Mouse (Mus musculus) layer of hippocampus, postnatal 25 days (tissue): ENCODE measurements around the gene Lcn4. TPM values are rescaled to one million over a fixed set of nuclear protein-coding genes. Genes with fewer than 3 reads are reported as not detected.
A peak's percentile ranks its signal among the peaks of the same experiment; 100 is the strongest.

ENCODE experiments used
- DNase-seq, 2 experiments: peaks; one replicate each; pipeline ENCODE4 v3.0.0; 2022; ENCODE audit warnings: mixed read lengths in 2 of 2, low spot score in 1 of 2; ENCODE audit errors: extremely low spot score in 1 of 2
- total RNA-seq, 2 experiments: library from RNA; stranded (reverse); gene quantifications; 2 replicates each; pipeline ENCODE4 v1.2.3; 2021

Lcn4 gene
- not detected for total RNA-seq

DNA sequence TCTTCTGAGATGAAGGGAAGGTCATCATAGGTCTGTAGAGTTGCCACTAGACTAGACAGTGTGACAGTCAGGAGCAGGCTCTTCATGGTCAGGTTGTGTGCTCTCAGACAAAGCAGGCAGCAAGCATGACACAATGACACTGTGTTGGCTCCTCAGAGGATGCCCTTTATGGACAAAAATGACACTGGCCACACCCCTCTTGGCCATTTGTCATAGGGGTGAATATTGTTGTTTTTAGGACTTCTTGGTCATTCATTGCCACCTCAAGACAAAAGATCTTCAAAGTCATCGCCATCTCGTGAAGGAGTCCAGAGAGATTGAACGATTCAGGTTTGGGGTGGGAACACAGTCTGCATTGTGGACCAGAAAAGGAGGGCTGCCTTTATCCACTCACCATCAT, at the start of gene Lcn4:
Lcn4 (minus strand) TSS at position 101 of the 400 bp plus-strand sequence.
- DNase-seq, result no peak

DNA sequence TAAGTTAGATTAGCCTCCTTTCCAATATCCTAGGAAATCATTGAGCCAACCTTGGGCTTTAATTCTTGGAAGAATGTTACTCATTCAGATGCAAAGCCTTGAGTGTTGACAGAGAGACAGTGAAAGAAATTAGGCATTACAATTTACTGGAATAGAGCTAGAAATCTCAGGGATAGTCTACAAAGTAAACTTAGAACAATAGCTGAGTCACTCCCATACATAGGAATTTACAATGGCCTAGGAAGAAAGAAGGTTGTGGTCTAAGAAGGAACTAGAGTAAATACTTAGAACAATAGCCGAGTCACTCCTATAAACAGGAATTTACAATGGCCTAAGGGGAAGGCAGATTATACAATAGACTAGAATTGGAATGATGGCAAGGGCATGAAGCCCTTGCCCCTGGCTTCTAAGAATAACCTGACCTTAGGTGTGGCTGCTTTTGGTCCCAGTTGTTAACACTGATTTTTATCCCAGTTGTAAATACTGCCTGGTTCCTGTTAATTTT, 15.1 kb upstream of the Lcn4 start:
- DNase-seq, result no peak

DNA sequence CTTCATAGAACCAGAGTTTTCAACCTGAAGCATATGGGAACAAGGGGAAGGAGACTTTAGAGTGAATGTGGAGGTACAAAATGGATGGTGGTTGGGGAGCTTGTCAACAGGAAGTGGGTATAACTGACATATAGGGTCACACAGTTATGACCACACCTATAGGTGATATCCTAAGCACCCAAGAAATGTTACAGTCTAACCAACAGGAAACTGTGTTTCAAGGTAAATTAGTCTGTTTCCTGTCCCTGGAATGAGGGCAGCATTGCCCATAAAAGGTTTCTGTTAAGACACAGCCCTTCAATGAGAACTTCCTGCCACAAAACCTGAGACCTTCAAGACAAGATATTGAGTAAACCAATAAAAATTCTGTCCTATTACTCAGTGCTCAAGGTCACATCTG, 2.3 kb downstream of the Lcn4 start:
- no peak for DNase-seq

DNA sequence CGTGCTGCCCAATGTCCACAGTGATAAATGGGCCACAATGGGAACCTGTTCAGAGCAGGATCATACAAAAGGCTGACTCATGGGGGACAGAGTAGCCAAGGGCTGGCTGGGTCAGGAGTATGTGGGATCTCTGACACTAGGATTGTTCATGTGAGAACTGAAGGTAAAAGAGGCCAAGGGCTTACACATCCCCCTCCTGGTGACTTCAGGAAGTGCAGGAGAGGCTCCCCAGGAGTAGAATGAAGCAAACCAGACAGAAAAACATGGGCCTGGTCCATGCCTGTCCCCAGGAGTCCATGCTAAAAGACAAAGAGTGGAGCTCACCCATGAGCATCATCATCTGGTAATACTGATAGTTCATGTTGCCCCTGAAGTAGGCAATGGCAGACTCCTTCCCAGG, 7.5 kb downstream of the Lcn4 start:
- peak in 1 of 2 experiments; percentile 42 for DNase-seq

DNA sequence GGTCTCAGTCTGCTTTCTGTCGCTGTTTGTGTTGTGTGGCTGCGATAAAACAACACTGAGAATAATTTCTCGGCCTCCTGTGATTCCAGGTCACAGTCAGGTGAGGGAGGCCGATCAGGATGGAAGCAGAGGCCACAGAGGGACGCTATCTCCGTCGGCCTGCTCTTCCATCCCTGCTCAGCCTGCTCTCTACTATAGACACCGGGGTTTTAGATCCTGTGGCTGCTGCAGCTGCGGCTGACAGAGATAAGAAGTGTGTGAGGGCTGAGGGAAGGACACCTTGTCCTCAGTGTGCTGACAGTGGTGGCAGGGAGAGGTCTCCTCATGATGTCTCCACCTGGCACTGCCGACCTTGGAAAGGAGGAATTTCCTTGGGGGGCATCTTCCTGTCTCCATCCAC, 8.0 kb downstream of the Lcn4 start:
- DNase-seq, result no peak

DNA sequence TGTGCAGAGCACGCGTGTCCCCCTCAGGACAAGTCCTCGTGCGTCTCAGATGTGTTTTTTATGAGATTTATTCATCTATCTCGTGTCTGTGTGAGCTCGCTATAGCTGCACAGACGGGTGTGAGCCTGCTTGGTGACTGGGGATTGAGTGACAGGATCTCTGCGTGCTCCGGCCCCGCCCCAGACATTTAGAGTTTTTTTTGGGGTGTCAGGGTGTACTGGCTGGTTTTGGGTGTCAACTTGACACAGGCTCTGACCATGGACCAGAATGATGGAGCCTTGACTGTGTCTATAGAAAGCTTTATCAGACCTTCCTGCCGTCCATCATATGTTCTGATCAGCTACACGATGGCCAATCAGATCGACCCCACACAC, 8.6 kb downstream of the Lcn4 start:
- no peak for DNase-seq

DNA sequence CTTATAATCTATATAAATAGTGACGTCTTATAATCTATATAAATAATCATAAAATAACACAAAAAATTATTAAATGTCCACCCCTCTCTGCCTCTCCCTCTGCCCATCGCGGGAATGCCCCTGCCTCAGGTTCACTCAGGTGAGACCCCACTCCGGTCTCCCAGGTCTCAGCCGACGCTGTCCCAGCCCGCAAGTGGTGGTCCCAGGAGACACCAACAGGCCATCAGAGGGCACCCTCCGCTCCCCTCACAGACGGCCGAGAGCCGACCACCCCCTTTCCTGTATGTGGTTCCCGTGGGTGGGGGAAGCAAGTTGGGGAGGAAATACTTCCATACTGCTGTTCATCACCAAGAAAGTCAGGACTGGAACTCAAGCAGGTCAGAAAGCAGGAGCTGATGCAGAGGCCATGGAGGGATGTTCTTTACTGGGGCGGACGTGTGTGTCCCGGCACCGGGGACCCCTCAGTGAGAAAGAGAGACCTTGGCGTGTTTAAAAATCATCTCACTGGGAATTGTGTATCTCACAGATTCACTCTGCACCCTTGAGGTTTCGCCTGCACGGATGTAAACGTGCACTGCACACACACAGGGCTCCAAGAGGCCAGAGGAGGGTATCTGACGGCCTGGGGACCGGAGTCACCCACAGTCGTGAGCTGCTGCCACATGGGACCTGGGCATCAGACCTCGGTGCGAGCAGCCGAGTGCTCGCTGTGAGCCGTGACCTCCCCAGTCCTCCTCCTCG, 9.1 kb downstream of the Lcn4 start:
- no peak for DNase-seq

DNA sequence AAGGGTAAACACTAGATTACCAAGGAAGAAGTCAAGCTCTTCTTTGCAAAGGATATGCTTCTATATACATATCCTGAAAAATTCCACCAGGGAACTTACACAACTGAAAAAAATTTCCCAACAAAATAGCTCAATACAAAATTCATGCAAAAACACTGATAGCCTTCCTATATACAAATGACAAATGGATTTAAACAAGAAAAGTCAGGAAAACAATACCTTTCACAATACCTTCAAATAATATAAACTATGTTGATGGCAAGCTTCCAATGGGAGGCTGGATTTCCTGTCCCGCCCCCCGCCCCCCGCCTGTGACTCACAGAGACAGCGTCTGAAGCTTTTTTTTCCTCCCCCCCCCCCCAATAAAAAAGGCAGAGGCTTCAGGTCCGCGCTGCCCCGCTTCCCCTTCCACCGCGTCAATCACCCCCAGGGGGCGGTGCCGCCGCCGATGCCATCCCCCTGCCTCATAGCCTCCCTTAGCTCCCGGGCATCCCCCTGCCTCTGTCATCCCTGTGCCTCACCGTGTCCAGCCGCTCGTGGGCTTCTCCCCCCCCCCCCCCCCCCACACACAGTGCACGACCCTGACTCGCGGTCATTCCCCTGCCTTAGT, 9.8 kb downstream of the Lcn4 start:
- no peak for DNase-seq

DNA sequence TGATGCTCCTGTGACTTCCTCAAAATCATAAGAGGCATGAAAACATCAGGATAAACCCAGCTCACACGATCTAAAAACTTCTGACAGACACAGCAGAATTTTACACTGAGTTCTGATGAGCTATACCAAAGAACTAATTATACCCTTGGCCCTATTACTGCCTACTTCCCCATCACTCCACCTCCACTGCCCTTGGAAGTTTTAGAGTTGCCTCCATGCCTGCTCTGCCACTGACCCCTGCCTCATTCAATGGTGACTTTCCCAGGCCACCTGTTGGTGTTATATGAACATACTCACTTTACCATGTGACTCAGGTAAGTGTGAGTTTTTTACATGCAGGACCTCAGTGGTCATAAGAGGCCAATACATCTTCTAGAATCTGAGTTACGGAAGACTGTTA, 13.7 kb downstream of the Lcn4 start:
- DNase-seq, result no peak

DNA sequence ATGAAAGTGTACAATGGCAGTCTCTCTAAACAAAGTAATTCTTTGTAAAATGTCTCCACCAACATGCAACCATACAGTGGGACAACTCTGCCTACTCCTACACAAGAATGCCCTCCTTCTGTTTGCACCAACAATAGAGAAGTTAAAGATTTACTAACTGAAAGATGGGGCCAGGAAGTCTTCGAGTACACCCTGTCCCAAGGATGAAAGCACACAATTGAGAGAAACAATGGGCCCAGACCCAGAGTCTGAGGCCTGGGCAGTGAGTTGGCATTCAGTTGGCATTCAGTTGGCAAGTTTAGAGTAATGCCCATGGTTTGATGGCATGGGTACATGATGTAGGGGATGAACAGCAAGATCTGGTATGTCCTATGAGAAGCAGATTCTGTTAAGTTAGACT, 16.4 kb downstream of the Lcn4 start:
- no peak for DNase-seq

DNA sequence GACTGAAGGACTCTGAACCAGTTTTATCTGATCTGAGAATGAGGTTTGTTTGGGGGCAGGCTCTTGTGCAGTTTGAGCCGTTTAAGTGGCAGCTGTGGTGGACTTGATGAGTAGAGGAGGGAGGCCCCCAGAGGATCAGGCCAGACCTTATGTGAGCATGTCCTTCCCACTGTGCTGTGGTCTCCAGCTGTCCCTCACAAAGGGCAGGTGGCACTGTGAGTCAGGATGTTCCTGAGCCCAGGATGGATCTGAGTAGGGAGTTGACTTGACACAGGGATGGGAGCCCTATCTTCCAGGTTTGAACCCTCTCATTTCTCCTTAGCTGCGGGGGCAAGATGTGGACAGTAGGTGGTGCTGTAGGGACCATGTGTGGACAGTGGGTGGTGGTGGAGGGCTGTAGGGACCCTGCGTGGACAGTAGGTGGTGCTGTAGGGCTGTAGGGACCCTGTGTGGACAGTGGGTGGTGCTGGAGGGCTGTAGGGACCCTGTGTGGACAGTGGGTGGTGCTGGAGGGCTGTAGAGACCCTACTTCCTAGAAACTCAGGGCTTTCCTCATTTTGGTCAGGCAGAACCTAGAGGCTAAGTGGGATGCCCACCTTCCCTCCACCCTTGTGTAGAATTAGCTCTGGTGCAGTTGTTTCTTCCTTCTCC, 24.3 kb downstream of the Lcn4 start:
- peak in 1 of 2 experiments; percentile 60 for DNase-seq

DNA sequence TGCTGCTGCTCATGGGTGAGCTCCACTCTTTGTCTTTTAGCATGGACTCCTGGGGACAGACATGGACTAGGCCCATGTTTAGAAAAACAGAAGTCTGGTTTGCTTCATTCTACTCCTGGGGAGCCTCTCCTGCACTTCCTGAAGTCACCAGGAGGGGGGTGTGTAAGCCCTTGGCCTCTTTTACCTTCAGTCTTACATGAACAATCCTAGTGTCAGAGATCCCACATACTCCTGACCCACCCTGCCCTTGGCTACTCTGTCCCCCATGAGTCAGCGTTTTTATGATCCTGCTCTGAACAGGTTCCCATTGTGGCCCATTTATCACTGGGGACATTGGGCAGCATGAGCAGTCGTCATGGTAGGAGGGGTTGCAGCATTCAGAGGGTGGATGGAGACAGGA, 27.1 kb downstream of the Lcn4 start:
- DNase-seq, result no peak

DNA sequence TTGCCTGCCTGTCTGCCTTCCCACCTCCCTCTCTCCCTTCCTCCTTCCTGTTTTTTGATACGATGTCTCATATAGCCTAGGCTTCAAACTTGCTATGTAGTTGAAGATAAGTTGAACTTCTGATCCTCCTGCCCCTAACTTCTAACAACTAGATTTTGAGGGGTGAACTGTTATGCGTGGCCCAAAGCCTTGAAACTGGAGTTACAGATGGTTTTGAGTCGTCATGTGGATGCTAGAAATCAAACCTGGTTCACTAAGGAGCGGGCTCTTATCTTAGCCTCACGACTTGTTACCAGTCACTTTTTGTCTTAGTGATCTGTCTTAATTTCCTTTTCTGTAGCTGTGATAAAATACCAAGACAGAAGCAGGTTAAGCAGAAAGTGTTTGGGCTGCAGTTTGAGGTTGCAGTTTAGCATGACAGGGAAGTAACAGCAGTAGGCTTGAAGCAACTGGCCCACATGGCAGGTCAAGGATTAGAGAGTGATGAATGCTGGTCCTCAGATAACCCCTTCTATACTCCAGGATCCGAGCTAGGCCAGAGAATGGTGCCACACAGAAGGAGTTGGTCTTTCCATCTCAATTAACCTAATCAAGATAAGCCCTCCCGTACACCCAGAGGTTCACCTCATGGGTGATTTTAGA, 30.0 kb downstream of the Lcn4 start:
- no peak for DNase-seq

DNA sequence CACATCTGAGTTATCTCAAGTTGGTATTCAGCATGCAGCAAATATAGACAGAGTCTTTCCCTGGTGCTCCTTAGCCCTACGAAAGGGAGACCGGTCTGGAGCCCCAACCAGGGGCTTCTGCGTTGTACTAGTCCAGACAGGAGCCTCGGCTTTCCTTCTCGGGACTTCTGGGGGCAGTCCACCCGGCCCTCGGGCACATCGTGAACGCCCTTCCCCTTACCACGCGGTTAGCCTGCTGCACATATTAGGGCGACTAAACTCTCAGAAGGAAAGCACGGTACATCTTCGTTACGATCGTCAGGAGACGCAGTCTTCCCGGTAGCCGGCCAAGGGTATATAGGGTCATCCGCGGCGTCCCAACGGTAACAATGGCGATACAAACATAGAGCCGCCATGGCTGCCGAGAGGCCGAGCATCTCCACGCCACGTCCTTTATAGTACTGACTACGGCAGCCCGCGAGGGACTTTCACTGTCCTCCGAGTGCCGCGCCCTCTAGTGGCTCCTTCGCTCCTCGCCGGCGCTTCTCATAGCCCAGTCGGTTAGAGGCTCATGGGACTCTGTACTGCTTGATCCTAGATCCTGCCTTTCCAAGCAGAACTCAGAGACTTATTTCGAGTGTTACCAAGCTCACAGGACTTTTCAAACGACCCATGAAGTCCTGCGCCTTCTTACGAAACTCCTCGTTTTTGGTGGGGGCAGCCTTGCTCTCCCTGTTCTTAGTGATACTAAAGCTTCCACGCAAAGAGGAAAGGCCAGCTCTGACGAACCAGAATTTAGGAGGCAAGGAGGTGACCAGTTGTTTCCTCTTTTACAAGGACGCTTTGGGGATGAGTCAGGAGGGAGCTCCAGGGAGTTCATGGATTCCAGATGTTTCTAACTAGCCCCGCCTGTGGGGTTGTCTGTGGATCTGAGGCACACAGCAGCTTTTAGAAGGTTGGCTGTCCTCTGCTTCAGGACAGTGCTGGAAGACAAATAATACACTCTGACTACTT, 30.9 kb downstream of the Lcn4 start:
- peak; percentile 97 to 100 for DNase-seq

DNA sequence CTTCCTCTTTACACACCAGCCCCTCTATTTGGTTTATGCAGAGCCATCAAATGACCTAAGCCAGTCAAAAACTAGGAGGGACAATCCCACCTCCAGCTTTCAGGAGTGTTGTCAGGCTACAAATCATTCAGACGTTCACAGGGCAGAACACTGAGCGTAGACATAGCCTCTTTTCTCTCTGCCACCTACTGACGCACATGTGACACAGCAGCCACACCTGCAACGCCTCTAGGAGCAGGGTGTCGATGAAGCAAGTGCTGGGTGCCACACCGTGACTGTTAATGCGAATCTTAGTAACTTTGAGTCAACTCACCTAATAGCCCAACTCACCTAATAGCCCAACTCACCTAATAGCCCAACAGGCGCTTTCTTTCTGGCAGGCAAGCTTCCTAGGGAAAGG, 32.0 kb downstream of the Lcn4 start:
- no peak for DNase-seq

DNA sequence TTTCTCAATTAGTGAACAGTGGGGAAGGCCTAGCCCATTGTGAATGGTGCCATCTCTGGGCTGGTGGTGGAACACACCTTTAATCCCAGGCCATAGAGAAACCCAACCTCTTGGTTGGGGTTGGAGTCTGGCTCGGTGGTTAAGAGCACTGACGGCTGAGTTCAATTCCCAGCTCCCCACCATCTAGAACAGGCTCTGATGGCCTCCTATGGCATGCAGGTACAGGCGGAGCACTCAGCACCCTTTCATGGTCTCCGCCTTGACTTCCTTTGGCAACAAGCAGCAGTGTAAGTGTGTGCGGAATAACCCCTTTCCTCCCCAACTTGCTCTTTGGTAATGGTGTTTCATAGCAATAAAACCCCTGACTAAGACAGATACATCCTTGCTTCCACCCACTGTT, 32.5 kb downstream of the Lcn4 start:
- DNase-seq, result no peak

DNA sequence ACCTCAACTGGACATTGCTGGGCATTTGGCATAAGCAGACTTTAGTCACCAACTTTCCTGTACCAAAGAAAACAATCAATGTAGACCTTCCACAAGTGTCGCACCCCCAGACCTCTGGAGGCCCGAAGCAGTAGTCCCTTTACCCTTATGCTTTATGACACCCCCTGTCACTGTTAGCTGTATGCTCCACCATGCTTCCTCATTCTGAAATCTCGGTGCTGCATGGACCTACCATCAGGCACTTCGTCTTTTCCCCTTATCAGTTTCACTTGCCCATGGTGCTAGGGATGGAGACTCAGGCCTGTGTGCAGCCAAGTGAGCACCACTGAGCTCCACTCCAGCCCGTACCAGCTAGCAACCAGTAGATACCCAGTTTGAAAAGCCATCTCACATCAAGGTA, 33.0 kb downstream of the Lcn4 start:
- DNase-seq, result no peak

DNA sequence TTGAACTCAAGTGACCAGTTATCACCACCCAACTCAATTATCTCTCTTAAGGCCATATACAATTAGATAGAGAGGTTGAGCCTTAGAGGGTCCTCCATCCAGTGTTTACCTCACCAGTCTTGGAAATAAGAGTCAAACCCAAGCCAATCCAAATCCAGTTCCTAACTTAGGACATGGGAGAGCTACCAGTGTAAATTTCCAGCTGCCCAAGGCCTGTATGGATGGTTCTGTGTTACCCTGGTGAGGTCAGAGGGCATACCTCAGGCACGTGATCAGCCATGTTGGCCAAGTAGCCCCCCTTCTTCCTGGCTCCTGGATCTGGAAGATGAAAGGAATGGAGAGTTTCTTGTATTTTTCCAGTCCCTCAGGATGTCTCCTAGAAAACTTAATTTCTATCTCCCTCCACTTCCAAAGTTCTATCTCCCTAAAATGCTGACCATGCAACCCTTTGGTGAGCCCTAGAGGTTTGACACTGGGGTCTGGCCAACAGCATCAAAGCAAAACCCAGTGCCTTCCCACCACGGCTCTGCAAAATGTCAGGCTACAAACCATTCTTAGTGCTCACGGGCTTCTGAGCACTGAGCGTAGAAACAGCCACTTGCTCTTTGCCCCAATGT, 33.7 kb downstream of the Lcn4 start:
- no peak for DNase-seq

DNA sequence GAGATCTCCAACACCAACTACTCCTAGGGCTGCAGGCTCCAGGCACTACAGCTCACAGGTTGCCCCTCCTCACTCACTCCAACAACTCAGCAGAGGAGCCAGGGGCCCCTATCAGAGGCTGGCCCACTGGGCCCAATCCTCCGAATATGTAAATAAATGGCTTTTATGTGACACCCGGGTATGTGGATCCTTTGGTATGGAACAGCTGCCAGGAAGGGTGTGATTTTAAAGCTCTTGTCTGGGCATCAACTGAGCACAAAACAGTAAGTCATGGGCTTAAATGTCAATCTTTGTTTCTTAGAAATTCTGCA, 34.8 kb downstream of the Lcn4 start:
- DNase-seq, result no peak
